Mouse (Mus musculus): Measurements from ENCODE around the gene Abhd17b. TPM values are rescaled to one million over a fixed set of nuclear protein-coding genes. Genes with fewer than 3 reads are reported as not detected.

Abhd17b gene
- polyA plus RNA-seq, 1 experiment from 2014 or later: 17.7 TPM

DNA sequence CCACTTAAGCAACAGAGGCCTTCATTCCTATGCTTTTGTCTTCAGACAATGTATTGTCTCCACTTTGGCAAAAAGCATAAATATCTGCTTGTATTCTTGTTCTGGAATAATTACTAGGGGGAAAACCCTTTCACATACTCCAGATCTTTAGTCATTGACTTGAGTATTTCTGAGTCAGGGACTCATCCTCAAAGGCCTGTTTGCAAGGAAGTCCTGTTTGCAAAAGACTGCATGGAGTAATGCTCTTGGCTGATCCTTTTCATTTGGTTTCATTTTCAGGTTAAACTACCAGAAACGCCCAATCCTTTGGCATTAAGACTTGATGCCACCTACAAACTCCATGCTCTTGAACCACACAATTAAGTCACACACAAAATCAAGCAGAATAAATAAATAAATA, 9.1 kb upstream of the Abhd17b start:
- Histone ChIP-seq H3K36me3 (ENCODE audit: control insufficient read depth, insufficient read depth, low read length) (no peaks in the 10 kb centered on the region), H3K4me2 (no peak overlapping the region), H3K27me3 (replicated peaks; ENCODE audit: control insufficient read depth, insufficient read depth, low read length) (no peaks in the 10 kb centered on the region), H3K9ac (ENCODE audit: low read depth, low read length) (no peak overlapping the region), H3K4me1 (replicated peaks; ENCODE audit: control insufficient read depth, insufficient read depth, low read length) (peaks cover 2% of the 10 kb centered on the region; the same call in 1 of the 2 replicates), H3K27ac (ENCODE audit: low read depth, low read length) (no peak overlapping the region), H3K9me3 (ENCODE audit: control insufficient read depth, low read length) (no peaks in the 10 kb centered on the region), H3K4me3 (ENCODE audit: low read depth, low read length) (no peak overlapping the region)
- DNase-seq (ENCODE audit: low spot score): no peak
- ATAC-seq (replicated peaks; ENCODE audit: low FRiP score): no peak
- WGBS: 86% methylated on average over 1 of the region's 1 CpGs

- Histone ChIP-seq H3K9ac (ENCODE audit: low read depth, low read length) (no peak overlapping the region), H3K4me3 (ENCODE audit: low read depth, low read length) (no peak overlapping the region), H3K4me2 (no peak overlapping the region), H3K9me3 (ENCODE audit: control insufficient read depth, low read length) (no peaks in the 10 kb centered on the region), H3K27me3 (replicated peaks; ENCODE audit: control insufficient read depth, insufficient read depth, low read length) (no peaks in the 10 kb centered on the region), H3K27ac (ENCODE audit: low read depth, low read length) (no peak overlapping the region), H3K36me3 (ENCODE audit: control insufficient read depth, insufficient read depth, low read length) (no peaks in the 10 kb centered on the region), H3K4me1 (replicated peaks; ENCODE audit: control insufficient read depth, insufficient read depth, low read length) (peaks cover 2% of the 10 kb centered on the region; the same call in 1 of the 2 replicates)
- DNase-seq (ENCODE audit: low spot score): no peak
- ATAC-seq (replicated peaks; ENCODE audit: low FRiP score): no peak
- 74% methylated on average over 4 of the region's 4 CpGs for WGBS
Observed at GRCm38 (mm10) chr19:21645301-21645700, 7.7 kb upstream of the Abhd17b start.

GRCm38 (mm10) chr19:21646142-21646541, 6.8 kb upstream of the Abhd17b start:
- no peaks in the 10 kb centered on the region for H3K27me3 ChIP-seq (replicated peaks; ENCODE audit: control insufficient read depth, insufficient read depth, low read length)
- 45% methylated on average over 6 of the region's 6 CpGs for WGBS
- H3K36me3 ChIP-seq (ENCODE audit: control insufficient read depth, insufficient read depth, low read length): no peaks in the 10 kb centered on the region
- no peak overlapping the region for H3K9ac ChIP-seq (ENCODE audit: low read depth, low read length)
- no peak overlapping the region for H3K4me2 ChIP-seq
- H3K4me1 ChIP-seq (replicated peaks; ENCODE audit: control insufficient read depth, insufficient read depth, low read length): peaks cover 2% of the 10 kb centered on the region; the same call in 1 of the 2 replicates
- H3K9me3 ChIP-seq (ENCODE audit: control insufficient read depth, low read length): no peaks in the 10 kb centered on the region
- H3K4me3 ChIP-seq (ENCODE audit: low read depth, low read length): no peak overlapping the region
- no peak overlapping the region for H3K27ac ChIP-seq (ENCODE audit: low read depth, low read length)
- ATAC-seq (replicated peaks; ENCODE audit: low FRiP score) (no peak), DNase-seq (ENCODE audit: low spot score) (no peak)

- no peaks in the 10 kb centered on the region for H3K9me3 ChIP-seq (ENCODE audit: control insufficient read depth, low read length)
- DNase-seq (ENCODE audit: low spot score) (no peak), ATAC-seq (replicated peaks; ENCODE audit: low FRiP score) (no peak)
- H3K36me3 ChIP-seq (ENCODE audit: control insufficient read depth, insufficient read depth, low read length): no peaks in the 10 kb centered on the region
- H3K9ac ChIP-seq (ENCODE audit: low read depth, low read length): peak overlapping the region; percentile 74
- H3K4me1 ChIP-seq (replicated peaks; ENCODE audit: control insufficient read depth, insufficient read depth, low read length): peaks cover 18% of the 10 kb centered on the region
- H3K4me2 ChIP-seq: peak overlapping the region; percentile 89
- peak overlapping the region; percentile 93 for H3K4me3 ChIP-seq (ENCODE audit: low read depth, low read length)
- H3K27me3 ChIP-seq (replicated peaks; ENCODE audit: control insufficient read depth, insufficient read depth, low read length): no peaks in the 10 kb centered on the region
- no peak overlapping the region for H3K27ac ChIP-seq (ENCODE audit: low read depth, low read length)
- WGBS: 45% methylated on average over 6 of the region's 6 CpGs
Observed at GRCm38 (mm10) chr19:21651664-21652063, 1.3 kb upstream of the Abhd17b start.

GRCm38 (mm10) chr19:21652285-21653171, 457 bp upstream of the Abhd17b start, which contains the start of gene 1110059E24Rik:
Gene 1110059E24Rik, minus strand, starts transcription at chr19:21652976.
- ATAC-seq (replicated peaks; ENCODE audit: low FRiP score): peak; percentile 99
- H3K4me2 ChIP-seq: peak within 1 kb of the TSS; percentile 89
- DNase-seq (ENCODE audit: low spot score): peak; percentile 93
- no peaks in the 10 kb centered on the region for H3K9me3 ChIP-seq (ENCODE audit: control insufficient read depth, low read length)
- peak within 1 kb of the TSS; percentile 95 for H3K27ac ChIP-seq (ENCODE audit: low read depth, low read length)
- H3K36me3 ChIP-seq (ENCODE audit: control insufficient read depth, insufficient read depth, low read length): no peaks in the 10 kb centered on the region
- WGBS: 5% methylated on average over 52 of the region's 52 CpGs
- H3K9ac ChIP-seq (ENCODE audit: low read depth, low read length): peak within 1 kb of the TSS; percentile 89
- H3K4me3 ChIP-seq (ENCODE audit: low read depth, low read length): peak within 1 kb of the TSS; percentile 93
- no peaks in the 10 kb centered on the region for H3K27me3 ChIP-seq (replicated peaks; ENCODE audit: control insufficient read depth, insufficient read depth, low read length)
- H3K4me1 ChIP-seq (replicated peaks; ENCODE audit: control insufficient read depth, insufficient read depth, low read length): peaks cover 18% of the 10 kb centered on the region

- Histone ChIP-seq H3K4me2 (peak overlapping the region; percentile 75), H3K36me3 (ENCODE audit: control insufficient read depth, insufficient read depth, low read length) (no peaks in the 10 kb centered on the region), H3K27me3 (replicated peaks; ENCODE audit: control insufficient read depth, insufficient read depth, low read length) (no peaks in the 10 kb centered on the region), H3K9me3 (ENCODE audit: control insufficient read depth, low read length) (no peaks in the 10 kb centered on the region), H3K4me1 (replicated peaks; ENCODE audit: control insufficient read depth, insufficient read depth, low read length) (peaks cover 15% of the 10 kb centered on the region), H3K9ac (ENCODE audit: low read depth, low read length) (no peak overlapping the region), H3K4me3 (ENCODE audit: low read depth, low read length) (peak overlapping the region; percentile 93), H3K27ac (ENCODE audit: low read depth, low read length) (no peak overlapping the region)
- no peak for DNase-seq (ENCODE audit: low spot score)
- no peak for ATAC-seq (replicated peaks; ENCODE audit: low FRiP score)
- WGBS: 55% methylated on average over 7 of the region's 7 CpGs
Observed at GRCm38 (mm10) chr19:21654788-21655187, 1.8 kb downstream of the Abhd17b start.

- no peaks in the 10 kb centered on the region for H3K36me3 ChIP-seq (ENCODE audit: control insufficient read depth, insufficient read depth, low read length)
- H3K27ac ChIP-seq (ENCODE audit: low read depth, low read length): no peak overlapping the region
- DNase-seq (ENCODE audit: low spot score) (no peak), ATAC-seq (replicated peaks; ENCODE audit: low FRiP score) (no peak)
- no peak overlapping the region for H3K9ac ChIP-seq (ENCODE audit: low read depth, low read length)
- no peaks in the 10 kb centered on the region for H3K27me3 ChIP-seq (replicated peaks; ENCODE audit: control insufficient read depth, insufficient read depth, low read length)
- H3K4me2 ChIP-seq: no peak overlapping the region
- H3K9me3 ChIP-seq (ENCODE audit: control insufficient read depth, low read length): no peaks in the 10 kb centered on the region
- no peak overlapping the region for H3K4me3 ChIP-seq (ENCODE audit: low read depth, low read length)
- H3K4me1 ChIP-seq (replicated peaks; ENCODE audit: control insufficient read depth, insufficient read depth, low read length): no peaks in the 10 kb centered on the region
- WGBS: 86% methylated on average over 1 of the region's 1 CpGs
Observed at GRCm38 (mm10) chr19:21660734-21661133, 7.7 kb downstream of the Abhd17b start.

GRCm38 (mm10) chr19:21663756-21664456, 10.9 kb downstream of the Abhd17b start:
- no peak overlapping the region for H3K4me2 ChIP-seq
- no peaks in the 10 kb centered on the region for H3K9me3 ChIP-seq (ENCODE audit: control insufficient read depth, low read length)
- DNase-seq (ENCODE audit: low spot score) (no peak), ATAC-seq (replicated peaks; ENCODE audit: low FRiP score) (no peak)
- no peaks in the 10 kb centered on the region for H3K27me3 ChIP-seq (replicated peaks; ENCODE audit: control insufficient read depth, insufficient read depth, low read length)
- H3K36me3 ChIP-seq (ENCODE audit: control insufficient read depth, insufficient read depth, low read length): no peaks in the 10 kb centered on the region
- WGBS: 75% methylated on average over 4 of the region's 4 CpGs
- H3K4me1 ChIP-seq (replicated peaks; ENCODE audit: control insufficient read depth, insufficient read depth, low read length): no peaks in the 10 kb centered on the region
- no peak overlapping the region for H3K9ac ChIP-seq (ENCODE audit: low read depth, low read length)
- no peak overlapping the region for H3K4me3 ChIP-seq (ENCODE audit: low read depth, low read length)
- no peak overlapping the region for H3K27ac ChIP-seq (ENCODE audit: low read depth, low read length)
